In the genomic region with DNA sequence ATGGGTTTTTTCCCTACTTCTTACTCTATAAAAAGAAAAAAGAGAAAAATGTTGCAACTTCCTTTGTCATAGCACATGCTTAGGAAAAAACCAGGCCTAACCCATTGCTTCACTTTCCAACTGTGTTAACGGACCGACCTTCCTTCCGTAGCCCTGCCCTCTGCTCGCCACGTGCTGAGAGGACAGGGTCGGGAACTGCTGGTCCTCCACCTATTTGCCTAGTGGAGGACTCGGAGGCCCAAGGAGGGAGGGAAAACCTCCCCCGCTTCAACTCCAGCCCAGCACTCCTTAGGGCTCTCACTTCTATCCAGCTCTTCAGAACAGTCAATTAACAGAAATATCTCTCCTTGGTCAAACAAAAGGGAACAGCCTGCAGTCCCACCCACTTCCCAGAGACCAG, we compare ENCODE assay signal across 9 mouse cellular contexts. TPM values are rescaled to one million over a fixed set of nuclear protein-coding genes. Genes with fewer than 3 reads are reported as not detected.
DNase-seq lines count a peak whose midpoint lies in the region; ATAC-seq and TF ChIP-seq lines count a peak whose summit lies in the region.
"Had no signal": no experiment of that assay in that cellular context is flagged by ENCODE, and none has a peak within 500 bp of the region (broad histone marks: within the 10 kb centered on the region; RNA-seq: fewer than 3 reads in every experiment).

No protein-coding gene starts in this region.

- peak overlapping the region; percentile 81 for H3K27ac ChIP-seq in layer of hippocampus, adult 2 months
- peak overlapping the region; percentile 73; the same call in 1 of the 2 replicates for H3K27ac ChIP-seq in heart, embryonic 10.5 days
- H3K27ac ChIP-seq: hindbrain, embryonic 15.5 days had no signal

- H3K27me3 ChIP-seq in heart, embryonic 10.5 days (ENCODE audit: insufficient read depth, poor library complexity, severe bottlenecking) = no peaks in the 10 kb centered on the region
- H3K27me3 ChIP-seq: hindbrain, embryonic 15.5 days had no signal

- H3K4me1 ChIP-seq in heart, embryonic 10.5 days = peaks cover 99% of the 10 kb centered on the region

- ATAC-seq in monocyte, adult 5-6 weeks (replicated peaks; ENCODE audit: insufficient number of reproducible peaks, low FRiP score, low TSS enrichment, poor library complexity, severe bottlenecking) = peak; percentile 68

- no peaks in the 10 kb centered on the region for H3K36me3 ChIP-seq in heart, embryonic 10.5 days
- H3K36me3 ChIP-seq: hindbrain, embryonic 15.5 days had no signal

- WGBS in heart, embryonic 10.5 days = 22% methylated on average over 8 of the region's 8 CpGs

- H3K9me3 ChIP-seq in heart, embryonic 10.5 days = no peaks in the 10 kb centered on the region
- H3K9me3 ChIP-seq: hindbrain, embryonic 15.5 days had no signal

- TF ChIP-seq CTCF in layer of hippocampus, adult 2 months (conservative IDR thresholded peaks at IDR 0.05) = no peak

- no peak for DNase-seq in layer of hippocampus, adult 2 months (ENCODE audit: low spot score in 2 of 2)
- no peak for DNase-seq in layer of hippocampus, postnatal 36 days
- DNase-seq in heart, embryonic 10.5 days (ENCODE audit: low spot score) = no peak
- DNase-seq in kidney, postnatal 4 days = peak; percentile 48 to 63
- DNase-seq in thymus, adult 18-20 months = no peak
- no peak for DNase-seq in right cerebral cortex, postnatal 25 days
- no peak for DNase-seq in gastrocnemius, adult 8-10 months (ENCODE audit: low spot score in 2 of 2)

- no peak overlapping the region for H3K4me3 ChIP-seq in layer of hippocampus, adult 2 months
- H3K4me3 ChIP-seq in heart, embryonic 10.5 days = peak overlapping the region; percentile 24; the same call in 1 of the 2 replicates
- H3K4me3 ChIP-seq: hindbrain, embryonic 15.5 days had no signal

RNA-seq across cellular contexts. Expression of a gene that starts 13.3 kb away (rescaled TPM):
- 10 to 100 TPM; 28.4 to 29.4 TPM for total RNA-seq in layer of hippocampus, adult 2 months (2021)
- total RNA-seq in layer of hippocampus, postnatal 36 days (2021) = 10 to 100 TPM; 26.6 to 32.4 TPM
- polyA plus RNA-seq in heart, embryonic 10.5 days (2016; fragmentation: Nextera tagmentation; extraction: Ambion mirVana) = 59.2 and 60.3 TPM in 2 replicates
- 205 to 262 TPM (median 212 TPM) in 3 replicates for total RNA-seq in monocyte, adult 5-6 weeks (2017)
- 100 to 1,000 TPM; 215 to 257 (median 231) TPM for total RNA-seq in gastrocnemius, adult 8-10 months (2022)

RNA-seq across cellular contexts. Expression of a gene that starts 53.9 kb away (rescaled TPM):
- 10 to 100 TPM; 19.2 to 21.7 TPM for total RNA-seq in layer of hippocampus, adult 2 months (2021)
- 10 to 100 TPM; 19.6 to 19.9 TPM for total RNA-seq in layer of hippocampus, postnatal 36 days (2021)
- polyA plus RNA-seq in heart, embryonic 10.5 days (2016; fragmentation: Nextera tagmentation; extraction: Ambion mirVana) = 3.1 and 3.9 TPM in 2 replicates
- 0.67 to 5.1 TPM (median 0.68 TPM) in 3 replicates for total RNA-seq in monocyte, adult 5-6 weeks (2017)
- not detected for total RNA-seq in gastrocnemius, adult 8-10 months (2022)

Comparison
In these comparisons a context has a peak if more than half of its experiments do, and no peak if none do; other contexts are left out.
1. DNase-seq: peak in kidney, postnatal 4 days (2 of 2); none in layer of hippocampus, adult 2 months (0 of 2), layer of hippocampus, postnatal 36 days (0 of 2), heart, embryonic 10.5 days (single experiment), thymus, adult 18-20 months (0 of 2), right cerebral cortex, postnatal 25 days (single experiment) and gastrocnemius, adult 8-10 months (0 of 2).